Mouse (Mus musculus): Measurements from ENCODE around the gene Birc7.

GRCm38 (mm10) chr2:180897857-180898256, 31.0 kb upstream of the Birc7 start:
- TF ChIP-seq CTCF (IDR thresholded peaks at IDR 0.05) = no peak
- no peak for TF ChIP-seq EP300 (IDR thresholded peaks at IDR 0.05; ENCODE audit: insufficient read depth, low read depth, low read length)
